ENCODE assay signal across 33 mouse cellular contexts in genomic region chr12:26339886-26340285, GRCm38 (mm10).
"Had no signal": no experiment of that assay in that cellular context is flagged by ENCODE, and none has a peak within 500 bp of the region (broad histone marks: within the 10 kb centered on the region; RNA-seq: fewer than 3 reads in every experiment).

No protein-coding gene starts in this region.

- H3K27me3 ChIP-seq: heart, embryonic 12.5 days; heart, embryonic 13.5 days; heart, embryonic 15.5 days; hindbrain, embryonic 12.5 days; hindbrain, embryonic 13.5 days; hindbrain, embryonic 15.5 days; intestine, embryonic 15.5 days; kidney, embryonic 15.5 days had no signal

- DNase-seq: heart, postnatal 10 days; heart, postnatal 14 days; heart, postnatal 36 days; heart, postnatal 4 days; kidney, adult 11 months; kidney, adult 18-20 months; kidney, adult 2 months; kidney, adult 8-10 months; kidney, adult 9 months; kidney, postnatal 10 days; kidney, postnatal 14 days; kidney, postnatal 25 days; kidney, postnatal 36 days; kidney, postnatal 4 days; layer of hippocampus, adult 9-11 months; layer of hippocampus, postnatal 36 days had no signal

- ATAC-seq: inflammation-experienced regulatory T-cells, adult 6 months; intestine, embryonic 15.5 days; intestine, embryonic 16.5 days; intestine, postnatal 0 days had no signal

- H3K27ac ChIP-seq: heart, embryonic 13.5 days; heart, embryonic 15.5 days; hindbrain, embryonic 10.5 days; hindbrain, embryonic 12.5 days; hindbrain, embryonic 13.5 days; hindbrain, embryonic 14.5 days; hindbrain, embryonic 15.5 days; hindbrain, postnatal 0 days; intestine, embryonic 15.5 days; kidney, embryonic 15.5 days; kidney, postnatal 0 days; layer of hippocampus, adult 2 months; left cerebral cortex, adult 2 months had no signal

- H3K4me3 ChIP-seq: heart, embryonic 12.5 days; heart, embryonic 13.5 days; heart, embryonic 15.5 days; hindbrain, embryonic 10.5 days; hindbrain, embryonic 12.5 days; hindbrain, embryonic 13.5 days; hindbrain, embryonic 15.5 days; intestine, embryonic 15.5 days; kidney, embryonic 15.5 days; layer of hippocampus, adult 2 months; left cerebral cortex, adult 2 months had no signal
